Mouse (Mus musculus): ENCODE data around the gene Olfr303. TPM values are rescaled to one million over a fixed set of nuclear protein-coding genes. Genes with fewer than 3 reads are reported as not detected.
"Not testable (repeated sequence)": the region's sequence is repeated elsewhere in the genome, so short reads cannot be mapped to it uniquely, and the experiment has no call there.

Olfr303 gene
- total RNA-seq (2021) = not detected

DNA sequence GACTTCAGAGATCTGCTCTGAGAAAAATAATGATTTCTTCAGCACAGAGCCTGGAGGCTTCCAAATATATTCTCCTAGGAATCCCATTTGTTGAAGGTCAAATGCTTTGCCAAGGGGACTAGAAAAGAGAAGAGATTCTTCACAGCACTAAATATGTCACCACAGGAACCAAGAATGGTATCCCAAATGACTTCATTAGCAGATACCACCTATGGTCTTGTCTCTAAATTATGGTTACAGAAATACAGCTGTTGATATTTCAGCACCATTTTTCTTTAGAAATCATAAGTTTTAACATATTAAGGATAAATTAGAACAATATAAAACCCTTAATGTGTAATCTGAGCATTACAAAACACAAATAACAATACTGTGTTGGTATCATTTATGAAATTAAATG lies at the start of gene Olfr303:
Olfr303 (minus strand) TSS at position 101 of the 400 bp plus-strand sequence.
- intact Hi-C loops (cut with DNase I) = no loop called here
- no peak for DNase-seq (ENCODE audit: low spot score in 2 of 2)

DNA sequence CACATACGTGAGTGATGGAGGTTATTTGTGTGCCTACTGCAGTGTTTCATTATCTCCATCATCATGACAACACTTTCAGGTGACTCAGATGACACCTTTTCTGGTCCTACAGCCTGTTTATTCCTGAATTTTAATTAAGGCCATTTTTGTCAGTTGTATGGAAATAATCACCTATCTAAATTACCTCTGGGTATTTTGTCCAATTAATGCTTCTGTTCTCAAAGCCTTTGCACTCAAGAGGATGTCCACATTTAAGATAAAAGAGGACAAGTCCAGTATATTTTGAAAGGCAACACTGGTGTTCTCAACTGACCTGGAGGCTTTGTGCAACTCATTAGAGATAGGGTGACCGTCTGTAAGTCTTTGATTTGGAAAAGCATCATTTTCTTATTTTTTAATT lies 6.0 kb upstream of the Olfr303 start, which contains the start of gene Olfr301:
Olfr301 (plus strand) TSS at position 301 of the 400 bp plus-strand sequence.
- DNase-seq (ENCODE audit: low spot score in 2 of 2) = no peak
- intact Hi-C loops (cut with DNase I) = no loop called here

DNA sequence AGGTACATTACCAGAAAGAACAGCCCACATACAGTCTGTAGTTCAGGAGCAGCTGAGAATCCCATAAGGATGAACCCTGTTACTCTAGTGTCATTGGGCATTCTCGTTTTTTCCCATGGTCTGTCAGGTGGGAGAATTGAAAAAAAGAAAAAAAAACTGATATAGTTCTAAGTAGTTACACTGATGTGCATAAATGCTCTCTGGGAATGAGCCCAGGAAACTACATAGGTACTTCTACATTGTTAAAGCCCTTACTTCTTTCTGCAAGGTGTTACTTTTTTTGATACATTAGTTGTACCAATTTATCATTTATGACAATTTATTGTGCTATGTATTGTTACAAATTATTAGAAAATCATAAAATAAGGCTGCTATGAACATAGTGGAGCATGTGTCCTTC lies 11.0 kb downstream of the Olfr303 start, which contains the start of gene Olfr304:
Olfr304 (minus strand) TSS at position 101 of the 400 bp plus-strand sequence.
- DNase-seq (ENCODE audit: low spot score in 2 of 2) = no peak
- intact Hi-C loops (cut with DNase I) = no loop called here

DNA sequence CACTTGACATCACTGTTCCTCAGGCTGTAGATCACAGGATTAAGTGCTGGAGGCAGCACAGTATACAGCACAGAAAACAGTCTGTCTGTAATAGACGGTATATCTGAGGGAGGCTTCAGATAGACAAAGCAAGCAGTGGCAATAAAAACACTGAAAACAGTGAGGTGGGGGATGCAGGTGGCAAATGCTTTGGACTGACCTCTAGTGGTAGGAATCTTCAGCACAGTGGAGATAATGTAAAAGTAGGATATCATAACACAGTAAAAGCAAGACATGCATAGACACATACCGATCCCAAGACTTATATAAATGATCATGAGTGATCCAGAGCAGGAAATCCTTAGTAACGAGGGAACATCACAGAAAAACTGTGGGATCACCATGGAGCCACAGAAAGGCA lies 11.8 kb downstream of the Olfr303 start:
- intact Hi-C loops (cut with DNase I) = no loop called here
- no peak for DNase-seq (ENCODE audit: low spot score in 2 of 2)

DNA sequence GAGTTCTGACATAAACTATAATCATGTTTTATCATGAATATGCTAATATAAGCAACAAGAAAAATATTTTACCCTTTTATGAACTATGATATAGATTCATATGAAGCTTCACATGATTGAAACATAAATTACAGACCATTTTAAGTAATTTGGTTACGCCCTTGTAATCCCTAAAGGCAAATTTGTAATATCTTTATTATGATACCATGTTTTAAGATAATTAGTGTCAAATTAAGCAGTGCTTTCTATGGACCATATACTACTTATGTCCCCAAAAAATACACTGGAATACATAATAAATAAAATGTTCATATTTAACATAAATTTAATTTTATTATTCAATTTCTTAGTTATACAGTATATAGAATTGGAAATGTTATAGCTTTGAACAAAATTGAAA lies 30.8 kb downstream of the Olfr303 start, which contains the start of gene Olfr305:
Olfr305 (minus strand) TSS at position 101 of the 400 bp plus-strand sequence.
- no peak for DNase-seq (ENCODE audit: low spot score in 2 of 2)
- intact Hi-C loops (cut with DNase I) = no loop called here

DNA sequence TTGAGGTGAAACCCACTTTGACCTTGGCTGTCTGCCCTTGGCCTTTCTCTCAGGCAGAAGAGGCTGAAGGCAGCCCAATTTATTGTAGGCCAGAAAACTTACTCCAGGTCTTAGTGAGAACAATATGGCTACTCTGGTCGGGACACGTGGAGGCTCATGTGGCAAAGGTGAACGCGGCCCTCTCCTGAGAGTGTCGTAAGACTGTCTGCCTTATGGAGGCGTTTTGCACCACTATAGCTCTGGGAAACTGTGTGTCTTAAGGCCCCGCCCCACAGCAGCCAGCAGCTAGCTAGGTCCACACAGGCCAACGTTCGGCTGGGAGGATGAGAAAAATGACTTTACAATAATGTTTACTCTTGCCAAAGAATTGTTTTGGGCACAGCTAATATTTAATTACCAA lies 51.3 kb downstream of the Olfr303 start:
- DNase-seq (ENCODE audit: low spot score in 2 of 2); intact Hi-C loops (cut with DNase I): not testable (repeated sequence)

DNA sequence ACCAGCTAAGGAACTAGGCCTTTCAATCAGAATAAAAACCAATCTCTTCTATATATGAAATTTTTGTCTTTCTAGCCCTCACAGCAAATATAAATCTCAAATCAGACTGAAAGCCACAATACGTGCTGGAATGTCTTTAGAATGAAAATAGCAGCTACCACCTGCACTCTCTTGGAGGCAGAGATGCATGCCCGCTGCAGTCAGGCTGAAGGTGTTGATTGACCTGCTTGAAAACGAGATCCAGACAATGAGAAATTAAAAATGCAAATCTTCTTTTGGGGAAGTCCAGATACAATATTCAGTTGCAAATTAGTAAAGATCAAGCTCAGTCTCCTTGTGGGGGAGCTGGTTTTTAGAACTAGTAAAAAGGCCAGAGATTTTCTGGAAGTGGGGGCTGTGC lies 53.3 kb downstream of the Olfr303 start:
- intact Hi-C loops (cut with DNase I) = no loop called here
- DNase-seq (ENCODE audit: low spot score in 2 of 2) = no peak

DNA sequence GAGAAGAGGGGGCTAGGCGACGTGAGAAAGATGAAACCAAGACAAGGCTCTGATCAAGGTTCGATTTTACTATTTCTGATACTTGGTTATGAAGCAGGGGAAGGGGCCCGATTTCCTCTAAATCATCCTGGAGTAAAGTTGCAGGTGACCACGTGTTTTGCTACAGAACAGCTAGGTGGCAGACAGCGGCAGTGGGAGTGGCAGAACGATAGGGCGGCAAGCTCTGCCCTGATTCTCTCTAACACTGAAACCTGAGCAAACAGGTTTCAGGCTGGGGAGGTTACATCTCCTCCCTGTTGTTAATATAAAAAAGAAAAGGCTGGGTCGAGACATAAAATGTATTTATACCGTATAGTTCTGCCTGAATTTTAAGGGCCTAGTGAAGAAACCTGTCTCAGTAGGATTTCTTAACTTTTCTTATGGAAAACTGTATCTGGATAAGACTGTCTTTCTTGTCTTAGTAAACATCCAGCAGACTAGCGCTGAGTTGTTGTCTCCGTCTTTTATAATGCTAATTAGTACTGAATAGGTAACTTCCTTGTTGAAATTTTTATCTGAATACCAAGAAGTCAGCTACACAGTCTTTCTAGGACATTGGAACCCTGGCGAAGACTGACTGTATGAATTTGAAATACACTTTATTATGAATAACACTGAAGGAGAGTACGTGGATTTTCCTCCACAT lies 54.6 kb downstream of the Olfr303 start:
- DNase-seq (ENCODE audit: low spot score in 2 of 2) = no peak
- intact Hi-C loops (cut with DNase I) = no loop called here

Other genes with a start within 250 kb of the Olfr303 start
- gene Vmn2r75, start 226.0 kb downstream of the Olfr303 start, total RNA-seq (2021) = not detected
- gene Vmn2r76, start 151.5 kb downstream of the Olfr303 start, total RNA-seq (2021) = not detected
- gene Olfr310, start 120.6 kb downstream of the Olfr303 start, total RNA-seq (2021) = not detected
- not detected for gene Olfr309, start 84.1 kb downstream of the Olfr303 start, total RNA-seq (2021)
- gene Olfr308, start 72.2 kb downstream of the Olfr303 start, total RNA-seq (2021) = not detected
- gene Olfr307, start 60.2 kb downstream of the Olfr303 start, total RNA-seq (2021) = not detected
- gene Olfr305, start 30.9 kb downstream of the Olfr303 start, total RNA-seq (2021) = not detected
- gene Olfr304, start 11.1 kb downstream of the Olfr303 start, total RNA-seq (2021) = not detected
- gene Olfr301, start 6.1 kb upstream of the Olfr303 start, total RNA-seq (2021) = not detected
- not detected for gene Olfr299, start 62.1 kb upstream of the Olfr303 start, total RNA-seq (2021)
- not detected for gene Olfr298, start 94.7 kb upstream of the Olfr303 start, total RNA-seq (2021)
- gene Olfr297, start 122.2 kb upstream of the Olfr303 start, total RNA-seq (2021) = not detected
- gene Olfr295, start 186.1 kb upstream of the Olfr303 start, total RNA-seq (2021) = not detected
- gene Olfr294, start 218.9 kb upstream of the Olfr303 start, total RNA-seq (2021) = not detected

Data from left cerebral cortex, postnatal 36 days (tissue).